Mouse (Mus musculus): ENCODE measurements around the gene Pi4k2b. TPM values are rescaled to one million over a fixed set of nuclear protein-coding genes. Genes with fewer than 3 reads are reported as not detected.

The Pi4k2b gene
- polyA plus RNA-seq (2021; fragmentation: Nextera tagmentation): 1.0 and 1.5 TPM in 2 replicates
- long read RNA-seq, experiment 1, transcript Pi4k2b-201 (10 exons, 3,139 nt): major isoform, 5 of 6 reads
- long read RNA-seq, experiment 1, partial matches to known transcripts: 0 of 6 reads
- long read RNA-seq, experiment 1, other reads (novel, unspliced or antisense): 0 of 6 reads
- long read RNA-seq, experiment 2, partial matches to known transcripts: 1 of 2 reads
- long read RNA-seq, experiment 2, other reads (novel, unspliced or antisense): 0 of 2 reads

DNA sequence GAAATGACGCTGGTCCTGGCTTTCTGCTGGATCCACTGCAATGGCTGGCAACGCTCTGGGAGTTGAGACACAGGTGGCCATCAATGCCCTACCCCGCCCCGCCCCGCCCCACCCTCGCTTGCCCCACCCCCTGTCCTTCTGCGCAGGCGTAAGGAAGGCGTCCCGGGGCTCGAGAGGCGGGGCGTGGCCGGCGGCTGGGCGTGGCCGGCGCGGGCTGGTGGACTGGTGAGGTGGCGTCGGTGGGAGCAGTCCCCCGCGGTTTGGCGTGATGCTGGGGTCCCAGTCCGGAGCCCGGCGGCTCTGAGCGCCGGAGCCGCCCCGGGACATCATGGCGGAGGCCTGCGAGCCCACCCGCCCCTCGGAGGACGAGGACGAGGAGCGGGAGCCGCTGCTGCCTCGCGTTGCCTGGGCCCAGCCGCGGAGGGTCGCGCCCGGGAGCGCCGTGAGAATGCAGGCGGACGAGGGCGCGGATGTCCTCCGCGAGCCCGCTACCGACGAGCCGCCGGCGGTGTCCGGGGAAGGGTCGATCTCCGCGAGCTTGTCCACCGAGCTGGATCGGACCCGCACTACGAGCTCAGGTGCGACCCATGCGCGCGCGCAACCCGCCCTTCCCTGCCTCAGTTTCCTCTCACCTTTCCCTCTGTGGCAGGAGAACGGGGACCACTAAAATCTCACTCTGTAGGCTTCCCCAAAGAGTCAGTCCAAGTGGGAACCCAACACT, at the start of gene Pi4k2b:
Gene Pi4k2b, plus strand, starts transcription at position 184 of the 721 bp plus-strand sequence.

DNA sequence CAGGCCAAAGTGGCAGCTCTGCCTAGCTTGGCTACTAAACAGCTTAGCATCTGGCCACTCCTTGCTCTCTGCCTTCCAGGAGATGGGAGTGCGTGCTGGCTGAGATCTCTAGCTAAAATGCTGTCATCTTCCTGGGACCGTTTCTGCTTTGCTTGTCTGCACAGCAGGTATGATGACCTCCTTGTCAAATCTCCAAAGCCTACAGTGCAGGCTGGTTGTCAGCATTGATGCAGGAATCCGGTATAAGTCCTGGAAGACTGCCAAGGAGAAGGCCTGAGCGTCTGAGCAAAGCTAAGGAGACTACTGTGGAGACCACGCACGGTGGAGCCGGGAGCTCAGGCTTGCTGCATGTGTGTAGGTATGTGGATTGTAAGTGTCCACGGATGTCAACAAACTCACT, 33.9 kb downstream of the Pi4k2b start, which contains the start of gene Zcchc4:
Gene Zcchc4, plus strand, starts transcription at position 173 of the 400 bp plus-strand sequence.

Other genes with a start within 250 kb of the Pi4k2b start
- 4.3 and 4.9 TPM in 2 replicates for gene Lgi2, start 175.1 kb upstream of the Pi4k2b start, polyA plus RNA-seq (2021; fragmentation: Nextera tagmentation)
- 3.1 and 5.2 TPM in 2 replicates for gene Sepsecs, start 71.9 kb upstream of the Pi4k2b start, polyA plus RNA-seq (2021; fragmentation: Nextera tagmentation)
- gene Zcchc4, start 33.8 kb downstream of the Pi4k2b start, polyA plus RNA-seq (2021; fragmentation: Nextera tagmentation): 5.8 and 6.8 TPM in 2 replicates
- gene Anapc4, start 92.4 kb downstream of the Pi4k2b start, polyA plus RNA-seq (2021; fragmentation: Nextera tagmentation): 31.1 and 34.6 TPM in 2 replicates

All from left cerebral cortex, adult 6 months (tissue).